In genomic region chr13:44407307-44407706, GRCm38 (mm10) we compare ENCODE assay signal across 11 mouse cellular contexts.
"Had no signal": no experiment of that assay in that cellular context is flagged by ENCODE, and none has a peak within 500 bp of the region (broad histone marks: within the 10 kb centered on the region; RNA-seq: fewer than 3 reads in every experiment).

No protein-coding gene starts in this region.

- ATAC-seq: midbrain, embryonic 13.5 days; midbrain, embryonic 15.5 days had no signal

- H3K27ac ChIP-seq: midbrain, embryonic 13.5 days; midbrain, embryonic 15.5 days; neural tube, embryonic 12.5 days had no signal

- H3K9me3 ChIP-seq: midbrain, embryonic 13.5 days; midbrain, embryonic 15.5 days; neural tube, embryonic 12.5 days had no signal

- DNase-seq: lung, adult 18-20 months; lung, embryonic 14.5 days; lung, postnatal 10 days; lung, postnatal 4 days; right cerebral cortex, postnatal 14 days; thymus, adult 18-20 months; thymus, postnatal 36 days had no signal

- H3K4me1 ChIP-seq: midbrain, embryonic 13.5 days; midbrain, embryonic 15.5 days had no signal

- H3K4me3 ChIP-seq: megakaryocyte, embryonic 14.5 days; midbrain, embryonic 13.5 days; midbrain, embryonic 15.5 days; neural tube, embryonic 12.5 days had no signal

- H3K9ac ChIP-seq: lung, embryonic 14.5 days; midbrain, embryonic 13.5 days; midbrain, embryonic 15.5 days; neural tube, embryonic 12.5 days had no signal

- H3K36me3 ChIP-seq: midbrain, embryonic 13.5 days; midbrain, embryonic 15.5 days; neural tube, embryonic 12.5 days had no signal
